Mouse (Mus musculus) heart, embryonic 14.5 days (tissue): Measurements from ENCODE around the gene Fam160a1. TPM values are rescaled to one million over a fixed set of nuclear protein-coding genes. Genes with fewer than 3 reads are reported as not detected.

Experiments
- ATAC-seq: fragments of 200-750 bp; cut with Nextera tagmentation; 2 replicates; pipeline ENCODE4 v1.8.0; 2017; ENCODE audit warnings: low read depth, moderate TSS enrichment; ENCODE audit not compliant: insufficient number of reproducible peaks, insufficient read depth, low FRiP score
- H3K27ac ChIP-seq, 2 experiments: fragments of 200-500 bp in 1 of 2; fragments of 300-500 bp in 1 of 2; sonication (generic) in 1 of 2; replicated peaks in 1 of 2; 2 replicates each; pipeline ENCODE4 v1.5.1; 2012 to 2014; ENCODE audit warnings: low read depth in 2 of 2, low read length in 2 of 2, control low read depth in 1 of 2, mild to moderate bottlenecking in 1 of 2, mixed read lengths in 1 of 2; ENCODE audit not compliant: control insufficient read depth in 1 of 2, insufficient read depth in 1 of 2
- H3K27me3 ChIP-seq: fragments of 300-500 bp; sonication (generic); 2 replicates; pipeline ENCODE4 v1.6.1; 2014; ENCODE audit warnings: mild to moderate bottlenecking, low read length, control low read depth; ENCODE audit not compliant: control insufficient read depth, insufficient read depth
- H3K36me3 ChIP-seq: fragments of 300-500 bp; sonication (generic); 2 replicates; pipeline ENCODE4 v1.6.1; 2014; ENCODE audit warnings: mild to moderate bottlenecking, control low read depth, low read length, mixed read lengths; ENCODE audit not compliant: control insufficient read depth, insufficient read depth
- H3K4me1 ChIP-seq, 2 experiments: fragments of 200-500 bp in 1 of 2; fragments of 300-500 bp in 1 of 2; sonication (generic) in 1 of 2; 2 replicates each; pipeline ENCODE4 v1.6.1; 2012 to 2014; ENCODE audit warnings: low read length in 2 of 2, control low read depth in 1 of 2, mixed read lengths in 1 of 2; ENCODE audit not compliant: control insufficient read depth in 2 of 2, insufficient read depth in 2 of 2
- H3K4me2 ChIP-seq: fragments of 300-500 bp; sonication (generic); 2 replicates; pipeline ENCODE4 v1.6.1; 2014; ENCODE audit warnings: mild to moderate bottlenecking, low read length
- H3K4me3 ChIP-seq, 2 experiments: fragments of 200-500 bp in 1 of 2; fragments of 300-500 bp in 1 of 2; sonication (generic) in 1 of 2; 2 replicates each; pipeline ENCODE4 v1.5.1; 2012 to 2014; ENCODE audit warnings: low read length in 2 of 2, mild to moderate bottlenecking in 2 of 2, control low read depth in 1 of 2, low read depth in 1 of 2, moderate library complexity in 1 of 2; ENCODE audit not compliant: control insufficient read depth in 1 of 2, insufficient read depth in 1 of 2
- H3K9ac ChIP-seq: fragments of 300-500 bp; sonication (generic); 2 replicates; pipeline ENCODE4 v1.6.1; 2014; ENCODE audit warnings: mild to moderate bottlenecking, low read length
- H3K9me3 ChIP-seq: fragments of 300-500 bp; sonication (generic); 2 replicates; pipeline ENCODE4 v1.6.1; 2016; ENCODE audit warnings: low read length, control low read depth; ENCODE audit not compliant: control insufficient read depth
- WGBS: fragments of 180-500 bp; shearing (Covaris S2); extraction: QIAGEN DNeasy Blood & Tissue Kit; methylation state at CpG from one replicate; pipeline ENCODE4 v1.1.7; 2014; 5-methylcytosine and 5-hydroxymethylcytosine counted together
- polyA plus RNA-seq: library from polyadenylated mRNA; unstranded; fragments of >200 nt; fragmentation: Nextera tagmentation; extraction: Ambion mirVana; gene quantifications from 2 replicates; pipeline ENCODE4 v1.2.1, GENCODE M21; 2014

Gene Fam160a1
- polyA plus RNA-seq, 1 experiment from 2014 or later, result 7.4 TPM

DNA sequence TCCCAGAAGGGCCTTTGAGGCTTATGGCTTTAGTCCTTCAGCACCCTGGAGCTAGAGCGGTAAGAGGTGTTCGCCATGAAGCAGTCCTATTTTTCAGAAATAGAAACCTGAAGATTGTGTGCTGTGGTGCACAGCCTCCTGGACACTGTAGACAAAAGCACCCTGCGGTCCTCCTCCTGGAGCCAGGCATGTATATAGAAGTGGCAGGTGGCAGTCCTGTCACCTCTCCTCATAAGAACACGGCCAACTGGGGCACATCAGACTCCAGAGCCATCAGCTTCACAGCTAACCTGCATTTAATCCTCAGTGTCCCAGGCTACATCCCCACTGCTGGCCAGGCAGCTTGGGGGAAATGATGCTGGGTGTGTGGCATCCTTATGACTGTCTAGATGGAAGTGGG, 167.9 kb downstream of the Fam160a1 start:
- Histone ChIP-seq H3K4me1 (peaks cover 12 to 22% of the 10 kb centered on the region in 2 experiments), H3K27ac (no peak overlapping the region), H3K4me3 (no peak overlapping the region), H3K9me3 (no peaks in the 10 kb centered on the region), H3K27me3 (no peaks in the 10 kb centered on the region), H3K36me3 (0 out of 2 replicates have a peak, but pooled peaks cover 8% of the 10 kb centered on the region), H3K4me2 (no peak overlapping the region), H3K9ac (no peak overlapping the region)
- no peak for ATAC-seq
- 79% methylated on average over 4 of the region's 4 CpGs for whole genome bisulfite sequencing

DNA sequence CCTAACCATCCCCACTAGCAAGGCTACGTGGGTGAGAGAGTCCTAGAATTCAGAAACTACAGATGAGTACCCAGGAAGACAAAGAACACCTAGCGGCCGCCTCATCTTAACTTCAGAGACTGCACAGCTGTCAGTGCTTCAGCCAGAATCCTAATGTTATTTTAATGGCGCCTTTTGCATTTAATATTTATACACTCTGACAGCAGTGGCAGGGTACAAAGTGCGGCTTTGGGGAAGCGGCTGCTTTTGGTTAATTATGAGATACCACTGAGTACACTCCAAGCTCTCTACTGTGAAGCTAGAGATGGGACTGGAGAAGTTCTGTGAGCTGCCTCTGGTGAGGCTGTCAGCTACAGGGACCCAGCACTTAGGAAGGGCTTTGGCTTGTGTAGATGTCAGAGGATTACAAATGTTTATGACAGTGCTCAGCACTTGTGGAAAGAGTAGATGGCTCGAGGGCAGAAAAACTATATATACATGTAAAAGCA, 171.5 kb downstream of the Fam160a1 start:
- H3K27ac ChIP-seq, result no peak overlapping the region
- H3K36me3 ChIP-seq, result 0 out of 2 replicates have a peak, but pooled peaks cover 5% of the 10 kb centered on the region
- no peak overlapping the region for H3K4me3 ChIP-seq
- H3K4me2 ChIP-seq, result no peak overlapping the region
- H3K9ac ChIP-seq, result no peak overlapping the region
- H3K9me3 ChIP-seq, result no peaks in the 10 kb centered on the region
- peaks cover 3 to 10% of the 10 kb centered on the region in 2 experiments for H3K4me1 ChIP-seq
- WGBS, result 74% methylated on average over 7 of the region's 7 CpGs
- no peak for ATAC-seq
- no peaks in the 10 kb centered on the region for H3K27me3 ChIP-seq

DNA sequence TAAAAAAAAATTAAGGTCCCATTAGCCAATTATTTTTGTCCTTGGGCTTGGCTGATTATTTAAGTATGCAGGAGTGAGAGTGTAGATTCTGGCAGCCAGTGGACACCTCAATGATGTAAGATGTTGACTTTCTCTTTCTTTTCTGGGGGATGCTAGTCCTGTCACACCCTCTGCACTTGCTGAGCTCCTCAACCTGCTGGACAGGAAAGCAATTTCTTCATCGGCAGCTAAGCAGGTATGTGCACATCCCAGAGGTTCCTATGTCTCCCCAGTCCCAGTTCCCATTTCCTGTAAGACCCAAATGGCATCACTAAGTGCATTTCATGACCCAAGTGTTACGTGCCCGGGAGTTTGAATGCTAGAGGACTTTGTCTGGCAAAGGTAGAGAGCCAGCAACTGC, 172.3 kb downstream of the Fam160a1 start:
- WGBS, result 85% methylated on average over 3 of the region's 3 CpGs
- Histone ChIP-seq H3K36me3 (0 out of 2 replicates have a peak, but pooled peaks cover 5% of the 10 kb centered on the region), H3K9ac (no peak overlapping the region), H3K4me3 (no peak overlapping the region), H3K4me1 (peaks cover 3 to 9% of the 10 kb centered on the region in 2 experiments), H3K9me3 (no peaks in the 10 kb centered on the region), H3K4me2 (no peak overlapping the region), H3K27me3 (no peaks in the 10 kb centered on the region), H3K27ac (no peak overlapping the region)
- ATAC-seq, result no peak

DNA sequence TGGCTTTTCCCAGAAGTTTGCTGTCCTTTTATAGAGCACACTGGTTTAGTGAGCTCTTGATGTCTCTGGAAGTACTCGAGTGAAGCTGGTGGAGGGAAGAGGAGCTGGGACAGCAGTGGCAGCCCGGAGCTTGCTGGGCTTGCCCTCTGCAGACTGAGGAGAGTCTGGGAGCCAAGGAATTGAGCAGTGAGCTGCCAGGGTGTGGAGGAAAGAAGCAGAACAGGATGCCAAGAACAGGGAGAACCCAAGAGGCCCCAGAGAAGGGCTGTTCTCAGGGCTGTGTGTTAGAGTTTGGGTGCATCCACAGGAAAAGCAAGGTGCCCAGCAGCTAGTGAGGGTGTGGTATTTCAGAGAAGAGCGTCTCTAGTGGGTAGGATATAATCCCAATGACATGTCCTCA, 175.3 kb downstream of the Fam160a1 start:
- no peak overlapping the region for H3K9ac ChIP-seq
- no peak overlapping the region; a peak in 1 of 4 replicates for H3K27ac ChIP-seq
- H3K27me3 ChIP-seq, result no peaks in the 10 kb centered on the region
- ATAC-seq, result no peak
- no peak overlapping the region for H3K4me3 ChIP-seq
- no peaks in the 10 kb centered on the region for H3K9me3 ChIP-seq
- H3K36me3 ChIP-seq, result 0 out of 2 replicates have a peak, but pooled peaks cover 4% of the 10 kb centered on the region
- WGBS, result 72% methylated on average over 3 of the region's 3 CpGs
- H3K4me1 ChIP-seq, result peaks cover 14% of the 10 kb centered on the region in 2 experiments
- no peak overlapping the region for H3K4me2 ChIP-seq

DNA sequence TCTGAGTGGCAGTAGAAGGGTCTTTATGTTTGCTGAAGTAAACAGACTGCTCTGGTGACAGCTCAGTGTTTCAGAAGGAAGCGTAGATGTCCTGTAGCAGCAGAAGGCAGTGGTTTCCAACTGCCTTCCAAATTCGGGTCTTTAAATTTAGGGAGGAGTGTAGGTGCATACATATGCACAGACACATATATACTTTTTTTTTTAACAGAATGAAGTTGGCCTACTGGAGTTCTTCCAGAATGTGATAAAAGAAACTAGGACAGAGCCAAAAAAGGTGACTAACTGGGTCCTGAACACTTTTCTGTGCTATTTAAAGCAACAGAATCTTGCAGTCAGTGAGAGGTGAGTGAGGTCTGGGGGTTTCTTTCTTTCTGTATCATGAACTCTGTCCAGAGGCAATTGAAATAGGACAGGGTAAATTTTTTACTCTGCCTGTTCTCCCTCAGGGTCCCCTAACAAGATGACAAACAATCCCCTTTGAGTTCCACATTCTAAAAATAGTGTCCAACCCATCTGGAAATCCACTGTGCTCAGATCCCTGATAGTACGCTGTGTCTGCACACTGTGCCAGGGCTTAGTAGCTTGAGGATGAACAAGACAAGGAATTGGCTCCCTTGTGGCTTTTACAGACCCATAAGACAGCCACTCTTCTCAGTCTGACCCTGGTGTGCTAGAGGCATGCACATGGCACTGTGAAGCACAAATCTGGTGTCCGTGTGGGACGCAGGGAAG, 180.2 kb downstream of the Fam160a1 start:
- H3K36me3 ChIP-seq, result 0 out of 2 replicates have a peak, but pooled peaks cover 4% of the 10 kb centered on the region
- peaks cover 21 to 34% of the 10 kb centered on the region in 2 experiments for H3K4me1 ChIP-seq
- H3K9ac ChIP-seq, result peak overlapping the region; percentile 35; the same call in 1 of the 2 replicates
- H3K4me2 ChIP-seq, result peak overlapping the region; percentile 28; the same call in 1 of the 2 replicates
- 35% methylated on average over 5 of the region's 5 CpGs for WGBS
- no peak overlapping the region for H3K4me3 ChIP-seq
- H3K9me3 ChIP-seq, result no peaks in the 10 kb centered on the region
- H3K27me3 ChIP-seq, result no peaks in the 10 kb centered on the region
- peak overlapping the region; percentile 96 to 97 for H3K27ac ChIP-seq
- ATAC-seq, result peak; percentile 71

DNA sequence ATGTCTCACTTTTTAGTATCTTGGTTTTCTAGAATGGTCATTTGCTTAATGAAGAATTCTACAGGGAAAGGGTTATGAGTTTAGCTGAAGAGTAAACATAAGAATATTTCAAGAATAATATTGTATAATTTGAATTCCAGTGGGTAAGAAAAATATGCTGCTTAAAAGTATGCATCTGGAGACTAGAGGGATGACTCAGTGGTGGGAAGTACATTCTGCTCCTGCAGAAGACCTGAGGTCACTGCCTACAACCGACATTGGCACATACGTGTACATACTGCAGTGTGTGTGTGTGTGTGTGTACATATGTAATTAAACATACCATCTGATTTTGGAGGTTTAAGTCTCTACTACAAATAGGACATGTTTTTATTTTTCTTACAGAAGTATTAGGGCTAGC, 181.5 kb downstream of the Fam160a1 start:
- Histone ChIP-seq H3K27ac (peak overlapping the region in 1 of 2 experiments; percentile 97; a peak in 1 of 4 replicates), H3K36me3 (0 out of 2 replicates have a peak, but pooled peaks cover 4% of the 10 kb centered on the region), H3K9ac (no peak overlapping the region), H3K4me1 (peaks cover 21 to 34% of the 10 kb centered on the region in 2 experiments), H3K4me2 (no peak overlapping the region), H3K27me3 (no peaks in the 10 kb centered on the region), H3K9me3 (no peaks in the 10 kb centered on the region), H3K4me3 (no peak overlapping the region)
- 91% methylated on average over 2 of the region's 2 CpGs for WGBS
- ATAC-seq, result no peak

DNA sequence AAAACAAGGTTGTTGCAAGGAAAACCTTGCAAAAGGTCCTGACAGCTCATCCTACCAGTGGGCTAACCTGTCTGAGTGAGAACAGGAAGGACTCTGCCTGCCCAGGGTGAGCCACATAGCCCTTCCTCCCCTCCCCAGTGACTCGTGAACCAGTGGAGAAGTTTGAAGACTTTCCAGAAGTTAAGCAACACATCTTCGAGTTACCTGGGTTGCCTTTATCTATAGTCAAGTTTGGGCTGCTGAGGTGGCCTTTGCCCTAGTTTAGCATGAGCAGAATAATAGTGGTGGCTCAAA, 182.0 kb downstream of the Fam160a1 start:
- 69% methylated on average over 2 of the region's 2 CpGs for WGBS
- Histone ChIP-seq H3K4me2 (no peak overlapping the region), H3K27ac (0 out of 4 replicates have a peak overlapping the region, but pooled peaks of 1 of the 2 experiments have one; percentile 4), H3K4me1 (peaks cover 21 to 34% of the 10 kb centered on the region in 2 experiments), H3K4me3 (no peak overlapping the region), H3K9ac (no peak overlapping the region), H3K9me3 (no peaks in the 10 kb centered on the region), H3K36me3 (0 out of 2 replicates have a peak, but pooled peaks cover 4% of the 10 kb centered on the region), H3K27me3 (no peaks in the 10 kb centered on the region)
- ATAC-seq, result no peak
